Mouse (Mus musculus) G1E (cell line): Measurements from ENCODE around the gene Grifin. TPM values are rescaled to one million over a fixed set of nuclear protein-coding genes. Genes with fewer than 3 reads are reported as not detected.

Source experiments
- ATAC-seq: 2 replicates; pipeline ENCODE4 v1.8.0; 2016; ENCODE audit warnings: mild to moderate bottlenecking; ENCODE audit not compliant: insufficient number of reproducible peaks, poor library complexity, low FRiP score, severe bottlenecking; ENCODE audit errors: extremely low read depth
- DNase-seq: peaks from one replicate; pipeline ENCODE4 v3.0.0; 2012; ENCODE audit warnings: low spot score
- H3K27me3 ChIP-seq: 2 replicates; pipeline ENCODE4 v1.6.1; 2012; ENCODE audit warnings: mild to moderate bottlenecking, low read length, inconsistent platforms; ENCODE audit not compliant: insufficient read depth
- H3K36me3 ChIP-seq: replicated peaks from 2 replicates; pipeline ENCODE3; 2012; ENCODE audit warnings: mild to moderate bottlenecking, inconsistent platforms
- H3K4me1 ChIP-seq: 2 replicates; pipeline ENCODE4 v1.6.1; 2012; ENCODE audit warnings: low read depth, low read length, inconsistent platforms, mixed read lengths; ENCODE audit not compliant: insufficient read depth
- H3K4me3 ChIP-seq: 2 replicates; pipeline ENCODE4 v1.5.1; 2012; ENCODE audit warnings: low read depth, mild to moderate bottlenecking, inconsistent platforms, low read length, moderate library complexity, mixed read lengths
- H3K9me3 ChIP-seq: replicated peaks from 2 replicates; pipeline ENCODE4 v1.6.1; 2012; ENCODE audit warnings: inconsistent platforms
- CTCF ChIP-seq: IDR thresholded peaks from 2 replicates; pipeline ENCODE4 v1.5.1; 2012; ENCODE audit warnings: low read depth, low read length, inconsistent platforms, mixed read lengths
- GATA1 ChIP-seq: IDR thresholded peaks from 2 replicates; pipeline ENCODE4 v1.6.1; 2012; ENCODE audit warnings: borderline replicate concordance, low read length, inconsistent platforms, mixed read lengths
- GATA2 ChIP-seq: IDR thresholded peaks from 2 replicates; pipeline ENCODE4 v1.6.1; 2012; ENCODE audit warnings: low read depth, low read length, inconsistent platforms, borderline replicate concordance
- POLR2AphosphoS5 ChIP-seq: IDR thresholded peaks from 2 replicates; pipeline ENCODE4 v1.6.1; 2012; ENCODE audit warnings: low read depth, low read length, inconsistent platforms; ENCODE audit not compliant: insufficient replicate concordance
- TAL1 ChIP-seq: conservative IDR thresholded peaks from 2 replicates; pipeline ENCODE4 v1.6.1; 2012; ENCODE audit warnings: low read depth, low read length, inconsistent platforms, mixed read lengths
- polyA plus RNA-seq: library from polyadenylated mRNA; stranded (reverse); fragments of >175 nt; gene quantifications from 2 replicates; pipeline ENCODE4 v1.2.3, GENCODE M21; 2012
- total RNA-seq, 2 experiments: library from RNA; stranded (forward) in 1 of 2; stranded (reverse) in 1 of 2; fragments of 200-1000 nt in 1 of 2; fragments of >200 nt in 1 of 2; fragmentation: Nextera tagmentation in 1 of 2; gene quantifications; 2 replicates each; pipeline ENCODE4 v1.2.3; 2014 to 2017

The Grifin gene
- total and polyA plus RNA-seq, 3 experiments: not detected

DNA sequence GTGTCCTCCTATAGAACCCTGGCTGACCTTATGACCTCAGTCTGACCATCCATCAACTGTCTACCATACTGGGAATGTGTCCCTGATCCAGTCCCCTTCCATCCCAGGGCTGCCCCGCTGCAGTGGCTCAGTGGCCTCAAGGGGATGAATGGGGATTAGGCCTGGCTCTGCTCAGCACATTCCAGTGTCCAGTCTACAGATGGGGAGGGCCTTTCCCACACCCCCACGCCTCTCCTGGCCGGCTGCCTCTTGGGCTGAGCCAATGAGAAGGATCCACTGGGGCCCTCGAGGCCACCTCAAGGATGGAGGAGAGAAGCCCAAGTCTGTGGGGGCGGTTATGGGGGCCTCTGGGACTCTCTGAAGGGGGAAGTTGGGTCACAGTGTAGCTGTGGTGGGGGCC, 580 bp upstream of the Grifin start:
- Histone ChIP-seq H3K4me3 (no peak overlapping the region), H3K4me1 (peaks cover 6% of the 10 kb centered on the region; the same call in 1 of the 2 replicates), H3K36me3 (no peaks in the 10 kb centered on the region), H3K9me3 (no peaks in the 10 kb centered on the region), H3K27me3 (peaks cover 33% of the 10 kb centered on the region)
- ATAC-seq: no peak
- TF ChIP-seq TAL1 (no peak), POLR2AphosphoS5 (no peak), GATA2 (no peak), GATA1 (no peak), CTCF (no peak)
- DNase-seq: no peak

DNA sequence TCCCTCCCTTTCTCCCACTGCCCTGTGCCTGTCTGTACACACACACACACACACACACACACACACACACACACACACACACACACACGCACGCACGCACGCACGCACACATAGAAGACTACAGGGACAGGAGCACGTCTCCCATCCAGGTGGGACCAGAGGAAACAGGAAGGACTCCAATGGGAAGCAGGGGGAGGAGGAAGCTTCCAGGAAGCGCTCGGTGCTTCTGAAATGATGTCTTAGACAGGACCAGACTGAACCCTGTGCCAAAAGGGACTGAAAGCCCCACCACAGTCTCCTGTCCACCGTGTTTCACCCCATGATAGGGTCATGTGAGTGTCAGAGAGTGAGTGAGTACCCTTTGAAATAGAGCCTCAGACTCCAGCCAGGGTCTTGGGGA, 2.3 kb downstream of the Grifin start:
- Histone ChIP-seq H3K36me3 (no peaks in the 10 kb centered on the region), H3K27me3 (peaks cover 31% of the 10 kb centered on the region), H3K9me3 (no peaks in the 10 kb centered on the region), H3K4me1 (peaks cover 6% of the 10 kb centered on the region; the same call in 1 of the 2 replicates), H3K4me3 (no peak overlapping the region)
- no peak for DNase-seq
- ATAC-seq: no peak
- no peak for TF ChIP-seq GATA1
- TF ChIP-seq POLR2AphosphoS5: no peak

DNA sequence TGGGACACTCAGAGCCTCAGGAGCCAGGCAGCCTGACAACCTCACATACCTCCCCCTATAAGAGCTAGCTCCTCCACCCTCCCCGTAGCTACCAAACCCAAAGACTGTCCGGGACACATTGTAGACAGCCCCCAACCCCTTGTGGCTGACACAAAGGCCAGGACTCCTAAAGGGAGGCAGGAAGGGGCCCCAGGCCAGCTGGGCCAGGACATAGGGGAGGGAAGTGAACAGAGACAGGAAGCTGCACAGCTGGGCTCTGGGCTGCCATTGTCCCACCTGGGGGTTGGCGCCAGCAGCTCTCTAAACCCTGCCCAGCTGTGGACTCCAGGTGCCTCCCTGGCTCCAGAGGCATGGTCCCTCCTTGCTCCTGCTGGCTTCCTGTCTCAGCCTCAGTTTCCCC, 8.0 kb downstream of the Grifin start:
- Histone ChIP-seq H3K4me1 (no peaks in the 10 kb centered on the region), H3K4me3 (no peak overlapping the region), H3K36me3 (no peaks in the 10 kb centered on the region), H3K9me3 (no peaks in the 10 kb centered on the region), H3K27me3 (peaks cover 15% of the 10 kb centered on the region; the same call in 1 of the 2 replicates)
- ATAC-seq (no peak), DNase-seq (no peak)
- TF ChIP-seq POLR2AphosphoS5 (no peak), GATA2 (no peak), CTCF (no peak), TAL1 (no peak), GATA1 (no peak)

DNA sequence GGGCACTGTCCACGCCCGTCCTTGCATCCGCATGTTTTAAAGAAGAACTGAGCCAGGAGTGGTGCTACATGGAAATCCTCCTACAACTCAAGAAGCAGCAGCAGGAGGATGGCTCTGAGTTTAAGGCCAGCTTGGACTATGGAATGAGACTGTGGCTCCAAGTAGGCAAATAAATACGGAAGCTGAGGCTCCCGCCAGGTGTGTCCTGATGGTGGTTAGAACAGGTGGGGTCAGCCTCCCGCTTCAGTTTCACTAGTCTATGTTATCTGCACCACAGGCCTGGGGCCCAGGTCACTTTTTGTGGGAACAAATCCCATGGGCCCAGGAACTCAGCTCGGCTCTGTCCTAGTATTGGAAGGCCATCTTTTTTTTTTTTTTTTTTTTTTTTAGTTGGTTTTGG, 11.2 kb downstream of the Grifin start:
- Histone ChIP-seq H3K4me3 (no peak overlapping the region), H3K4me1 (no peaks in the 10 kb centered on the region), H3K9me3 (no peaks in the 10 kb centered on the region), H3K36me3 (no peaks in the 10 kb centered on the region), H3K27me3 (peaks cover 18% of the 10 kb centered on the region; the same call in 1 of the 2 replicates)
- DNase-seq (no peak), ATAC-seq (no peak)
- TF ChIP-seq GATA2 (no peak), TAL1 (no peak), GATA1 (no peak), POLR2AphosphoS5 (no peak), CTCF (no peak)

DNA sequence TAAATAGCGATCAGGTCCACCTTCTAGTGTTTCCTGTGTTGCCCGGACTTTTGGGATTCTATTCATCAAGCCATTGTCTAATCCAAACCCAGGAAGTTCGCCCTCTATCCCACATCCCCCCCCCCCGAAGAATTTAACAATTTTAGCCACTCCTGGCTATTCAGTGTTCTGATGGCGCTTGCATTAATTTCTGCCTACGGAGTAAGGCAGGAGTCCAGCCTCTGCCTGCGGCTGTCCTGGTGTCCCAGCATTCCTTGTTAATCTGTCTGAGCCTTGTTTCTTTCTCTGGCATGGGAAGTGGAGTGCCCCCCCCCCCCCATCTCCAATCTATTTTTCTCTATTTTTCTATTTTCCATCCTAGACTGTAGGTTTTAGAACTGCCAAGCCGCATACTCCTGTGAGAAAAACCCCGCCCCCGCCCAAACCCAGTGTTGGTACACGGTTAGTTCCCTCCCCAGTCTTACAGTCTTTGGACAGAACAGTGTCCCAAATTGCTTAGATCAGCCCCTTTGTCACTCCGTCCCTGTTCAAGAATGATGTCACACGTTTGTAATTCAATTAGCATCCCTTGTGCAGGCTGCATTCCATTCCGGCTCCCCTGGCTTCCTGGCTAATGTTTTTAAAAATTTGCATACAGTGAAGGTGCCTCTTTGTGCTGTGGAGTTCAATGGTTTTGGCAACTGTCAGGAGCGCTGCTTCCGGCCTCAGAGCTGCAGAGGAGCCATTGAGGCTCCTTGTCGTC, 15.4 kb downstream of the Grifin start:
- no peak overlapping the region for H3K4me3 ChIP-seq
- no peaks in the 10 kb centered on the region for H3K4me1 ChIP-seq
- DNase-seq (no peak), ATAC-seq (no peak)
- no peaks in the 10 kb centered on the region for H3K9me3 ChIP-seq
- peaks cover 12% of the 10 kb centered on the region; the same call in 1 of the 2 replicates for H3K27me3 ChIP-seq
- TF ChIP-seq CTCF (no peak), TAL1 (no peak), POLR2AphosphoS5 (no peak), GATA2 (no peak), GATA1 (no peak)
- no peaks in the 10 kb centered on the region for H3K36me3 ChIP-seq

DNA sequence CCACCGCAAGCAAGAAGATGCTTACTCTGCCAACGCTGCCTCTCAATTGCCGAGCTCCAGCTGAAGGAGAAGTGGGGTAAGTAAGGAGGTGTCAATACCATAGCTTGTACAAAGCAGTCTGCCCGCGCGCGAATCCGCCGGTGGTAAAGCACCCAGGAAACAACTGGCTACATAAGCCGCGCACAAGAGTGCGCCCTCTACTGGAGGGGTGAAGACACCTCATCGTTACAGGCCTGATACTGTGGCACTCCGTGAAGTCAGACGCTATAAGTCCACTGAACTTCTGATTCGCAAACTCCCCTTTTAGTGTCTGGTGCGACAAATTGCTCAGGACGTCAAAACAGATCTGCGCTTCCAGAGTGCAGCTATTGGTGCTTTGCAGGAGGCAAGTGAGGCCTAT, 18.5 kb downstream of the Grifin start:
- no peak overlapping the region for H3K4me3 ChIP-seq
- ATAC-seq (no peak), DNase-seq (no peak)
- H3K27me3 ChIP-seq: peaks cover 6% of the 10 kb centered on the region
- no peak for TF ChIP-seq POLR2AphosphoS5
- TF ChIP-seq CTCF: peak; percentile 13; the same call in 1 of the 2 replicates
- H3K36me3 ChIP-seq: no peaks in the 10 kb centered on the region
- no peaks in the 10 kb centered on the region for H3K9me3 ChIP-seq
- H3K4me1 ChIP-seq: no peaks in the 10 kb centered on the region

DNA sequence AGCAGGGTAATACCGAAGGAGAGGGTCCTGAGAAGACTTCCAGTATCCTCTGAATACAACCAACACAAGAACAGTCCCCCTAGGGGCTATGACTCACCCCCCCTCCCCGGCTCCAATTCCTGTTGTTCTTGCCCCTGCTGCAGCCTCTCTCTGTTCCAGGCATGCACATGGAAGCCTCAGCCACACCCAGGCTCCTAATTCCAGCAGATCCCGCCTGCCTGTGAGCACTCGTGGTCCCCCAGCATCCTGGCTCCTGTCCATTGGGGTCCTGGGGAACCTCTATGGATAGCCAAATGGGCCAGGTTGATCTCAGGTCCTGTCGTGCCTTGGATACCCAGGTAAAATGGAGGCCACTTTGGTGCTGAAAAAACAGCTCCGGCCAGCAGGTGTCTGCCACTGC, 19.2 kb downstream of the Grifin start:
- DNase-seq (no peak), ATAC-seq (no peak)
- no peaks in the 10 kb centered on the region for H3K4me1 ChIP-seq
- TF ChIP-seq POLR2AphosphoS5: no peak
- no peak for TF ChIP-seq GATA1
- no peak for TF ChIP-seq CTCF
- no peak for TF ChIP-seq TAL1
- no peak for TF ChIP-seq GATA2
- H3K27me3 ChIP-seq: peaks cover 6% of the 10 kb centered on the region
- no peak overlapping the region for H3K4me3 ChIP-seq
- H3K36me3 ChIP-seq: no peaks in the 10 kb centered on the region
- H3K9me3 ChIP-seq: no peaks in the 10 kb centered on the region
